Mouse (Mus musculus) right cerebral cortex, postnatal 10 days (tissue): ENCODE data around the gene Exoc3l4.
A peak's percentile ranks its signal among the peaks of the same experiment; 100 is the strongest.

ENCODE experiments used
- DNase-seq, 2 experiments: peaks; one replicate each; pipeline ENCODE4 v3.0.0; 2021; ENCODE audit warnings: low spot score in 2 of 2

Exoc3l4 gene

DNA sequence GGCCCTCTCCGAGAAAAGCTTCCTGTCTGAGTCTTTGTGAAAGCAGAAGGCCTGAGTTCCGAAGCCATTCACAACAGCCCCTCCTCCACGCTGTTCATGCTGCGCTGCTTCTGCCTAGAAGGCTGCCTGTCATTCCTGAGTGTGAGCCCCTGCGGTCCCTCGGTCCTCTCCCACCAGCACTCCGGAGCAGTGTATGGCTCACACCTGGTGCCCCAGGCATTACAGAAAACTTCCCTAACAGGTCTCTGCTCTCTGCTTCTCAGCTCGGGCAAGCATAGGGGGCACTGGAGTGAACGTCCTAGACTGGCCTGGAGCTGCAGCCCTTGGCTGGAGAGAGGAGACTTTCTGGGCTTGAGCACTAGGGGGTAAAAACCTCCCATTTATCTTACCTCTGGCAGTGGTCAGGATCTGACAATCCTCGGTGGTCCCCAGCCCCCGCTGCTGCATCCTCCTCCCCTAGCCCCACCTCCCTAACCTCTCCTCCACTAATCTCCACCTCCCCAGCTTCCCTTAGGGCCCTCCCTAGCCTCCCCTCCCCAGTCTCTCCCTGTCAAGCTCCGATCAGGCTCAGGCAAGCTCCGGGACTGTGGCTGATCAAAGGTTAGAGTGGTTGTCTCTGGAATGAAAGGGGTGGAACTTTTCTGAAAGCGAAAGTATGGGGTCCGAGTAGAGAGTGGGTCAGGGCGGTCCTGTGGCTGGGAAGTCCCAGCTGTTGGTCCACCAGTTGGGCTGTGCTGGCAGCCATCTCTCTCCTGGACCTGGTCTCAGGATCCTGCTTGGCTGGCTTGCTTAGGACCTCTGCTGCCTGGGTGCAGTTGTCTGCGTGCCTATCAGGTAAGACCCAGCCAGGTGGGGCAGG, at the start of gene Exoc3l4:
TSS of gene Exoc3l4 (plus strand) at position 97 of the 859 bp plus-strand sequence.
- no peak for DNase-seq

DNA sequence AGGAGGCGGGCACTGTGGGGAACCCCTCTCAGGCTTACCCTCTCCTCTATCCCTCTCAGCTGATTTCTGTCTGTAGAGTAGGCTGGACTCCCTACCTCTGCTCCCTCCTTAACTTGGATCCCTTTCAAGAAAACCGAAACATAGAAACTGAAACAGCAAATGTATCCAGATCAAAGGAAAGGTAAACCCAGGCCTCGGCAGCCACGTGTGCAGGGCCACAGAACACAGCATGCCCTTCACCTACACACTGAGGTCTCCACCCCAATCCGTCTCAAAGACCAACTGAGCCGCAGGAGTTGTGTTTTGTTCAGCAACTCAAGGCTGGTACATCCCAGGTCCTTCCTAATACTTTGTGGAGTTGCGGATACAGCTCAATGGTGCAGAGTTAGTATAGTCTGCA, 49.8 kb upstream of the Exoc3l4 start:
- no peak for DNase-seq

DNA sequence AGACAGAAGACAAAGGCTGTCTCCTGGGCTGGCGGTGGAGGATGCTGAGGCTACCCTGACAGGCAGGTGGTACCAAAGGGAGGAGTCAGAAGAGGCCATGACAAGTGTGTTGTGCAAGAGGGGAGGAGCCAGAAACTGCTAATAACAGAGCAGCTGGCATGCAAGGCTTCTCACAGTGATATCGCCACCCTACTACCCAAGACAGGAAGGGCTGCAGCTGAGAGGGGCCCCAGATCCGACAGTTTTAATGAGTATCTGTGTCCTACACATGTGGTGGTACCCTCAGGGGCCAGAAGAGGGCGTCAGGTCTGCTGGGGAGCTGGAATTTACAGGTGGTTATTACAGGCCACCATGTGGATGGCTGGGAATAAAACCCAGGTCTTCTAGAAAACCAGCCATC, 46.6 kb upstream of the Exoc3l4 start:
- DNase-seq, result no peak

DNA sequence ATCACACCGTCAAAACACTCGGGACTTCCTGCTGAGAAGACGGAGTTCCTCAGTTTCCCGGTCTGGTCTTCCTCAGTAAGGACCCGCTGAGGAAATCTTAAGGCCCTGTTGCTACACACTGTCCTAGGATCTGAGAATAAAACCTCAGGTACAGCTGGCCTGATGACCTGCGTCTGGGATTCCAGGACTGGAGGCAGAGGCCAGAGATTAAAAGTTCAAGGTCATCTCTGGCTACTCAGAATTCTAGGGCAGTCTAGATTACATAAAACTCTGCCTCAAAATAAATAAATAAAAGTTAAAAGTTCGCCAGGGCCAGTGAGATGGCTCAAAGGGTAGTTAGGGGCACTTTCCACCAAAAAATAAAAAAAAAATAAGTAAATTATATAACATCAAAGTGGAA, 44.9 kb upstream of the Exoc3l4 start:
- DNase-seq, result no peak

DNA sequence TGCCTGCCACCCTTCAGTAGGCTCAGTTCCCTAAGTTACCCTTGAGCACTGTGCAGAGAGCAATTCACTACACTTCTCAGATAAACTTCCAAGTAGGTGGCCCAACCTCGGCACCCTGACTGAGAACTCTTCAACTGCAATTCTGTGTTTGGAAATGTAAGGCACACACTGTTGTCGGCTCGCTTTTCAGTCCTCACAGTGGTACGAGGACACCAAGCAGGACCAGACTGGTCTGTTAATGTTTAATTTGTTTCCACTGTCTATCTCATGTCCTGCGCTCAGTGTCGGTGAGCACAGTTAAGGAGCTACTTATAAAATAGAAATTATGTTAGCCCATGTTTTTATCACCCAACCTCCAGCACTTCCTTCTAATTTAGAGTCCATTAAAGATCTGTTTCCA, 43.4 kb upstream of the Exoc3l4 start:
- DNase-seq, result no peak

DNA sequence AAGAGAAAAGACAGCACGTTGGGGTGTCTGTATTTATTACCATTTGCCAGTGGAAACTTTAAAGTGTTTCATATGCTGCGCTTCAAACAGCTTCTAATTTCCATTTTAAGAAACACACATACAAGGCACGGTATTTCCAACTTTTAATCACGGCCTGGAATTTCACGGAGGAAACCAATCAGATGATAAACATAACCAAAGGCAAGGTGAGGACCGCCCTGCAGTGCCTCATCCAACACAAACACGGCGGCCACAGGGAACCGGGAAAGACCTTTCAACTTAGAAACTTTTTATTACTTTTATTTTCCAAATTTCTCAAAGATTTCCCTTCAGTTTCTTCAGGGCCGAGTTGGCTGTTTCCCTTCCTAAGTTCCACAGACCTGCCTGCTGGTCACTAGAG, 42.1 kb upstream of the Exoc3l4 start:
- no peak for DNase-seq

DNA sequence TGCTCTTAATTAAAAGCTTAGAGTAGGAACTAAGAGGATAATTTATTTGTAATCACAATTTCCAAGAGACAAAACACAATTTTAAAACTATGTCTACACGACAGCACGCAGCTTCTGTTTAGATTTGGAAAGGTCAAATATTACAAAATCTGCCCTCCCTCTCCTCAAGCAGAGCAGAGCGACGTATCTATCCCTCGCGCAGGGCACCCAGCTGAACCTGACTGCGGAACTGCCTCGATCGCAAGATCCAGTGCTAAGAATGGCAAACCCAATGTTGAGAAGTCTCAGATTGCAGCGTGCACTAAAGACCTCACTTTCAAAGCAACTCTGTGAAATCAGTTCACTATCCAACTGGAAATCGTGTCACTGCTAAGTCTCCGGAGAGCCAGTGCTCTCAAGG, 41.3 kb upstream of the Exoc3l4 start:
- no peak for DNase-seq

DNA sequence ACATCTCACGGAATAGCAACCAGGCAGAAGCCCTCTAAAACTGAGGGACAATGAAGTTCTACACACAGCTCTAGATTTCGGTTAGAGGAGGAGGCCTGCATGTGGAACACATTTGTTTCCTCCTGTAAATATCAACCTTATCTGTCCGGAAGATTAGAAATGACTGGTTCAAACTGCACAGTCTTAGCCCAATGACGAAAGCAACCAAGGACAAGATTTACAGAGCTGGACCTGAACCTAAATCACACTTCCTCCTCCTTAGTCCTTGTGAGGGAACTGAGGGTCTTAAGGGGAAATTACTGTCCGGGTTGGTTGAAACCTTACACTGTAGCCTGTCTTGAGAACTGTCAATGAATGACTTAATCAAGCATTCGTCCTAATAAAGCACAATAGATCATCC, 40.8 kb upstream of the Exoc3l4 start:
- DNase-seq, result no peak

DNA sequence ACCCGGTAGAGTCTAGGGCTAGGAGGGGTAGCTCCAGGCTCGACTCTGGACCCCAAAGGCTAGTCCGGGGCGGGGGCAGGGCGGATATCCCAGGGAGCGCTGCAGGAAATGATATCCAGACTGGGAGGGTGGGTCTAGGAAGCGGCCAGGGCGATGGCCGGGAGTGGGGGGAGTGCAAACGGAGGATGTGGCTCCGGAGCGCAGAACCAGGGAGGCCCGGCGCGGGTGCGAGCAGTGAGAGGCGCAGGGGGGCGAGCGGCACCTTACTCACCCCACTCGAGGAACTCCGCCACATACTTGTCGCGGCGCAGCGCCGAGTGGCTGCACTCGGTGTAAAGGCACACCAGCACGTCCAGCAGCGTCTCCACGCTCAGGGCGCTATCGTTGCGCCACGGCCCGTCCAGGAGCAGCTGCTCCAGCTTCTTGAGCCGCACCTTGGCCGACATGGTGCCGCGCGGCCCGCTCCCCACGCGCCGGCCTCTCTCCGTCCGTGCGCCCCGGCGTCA, 39.9 kb upstream of the Exoc3l4 start:
- DNase-seq, result peak; percentile 65 to 70

DNA sequence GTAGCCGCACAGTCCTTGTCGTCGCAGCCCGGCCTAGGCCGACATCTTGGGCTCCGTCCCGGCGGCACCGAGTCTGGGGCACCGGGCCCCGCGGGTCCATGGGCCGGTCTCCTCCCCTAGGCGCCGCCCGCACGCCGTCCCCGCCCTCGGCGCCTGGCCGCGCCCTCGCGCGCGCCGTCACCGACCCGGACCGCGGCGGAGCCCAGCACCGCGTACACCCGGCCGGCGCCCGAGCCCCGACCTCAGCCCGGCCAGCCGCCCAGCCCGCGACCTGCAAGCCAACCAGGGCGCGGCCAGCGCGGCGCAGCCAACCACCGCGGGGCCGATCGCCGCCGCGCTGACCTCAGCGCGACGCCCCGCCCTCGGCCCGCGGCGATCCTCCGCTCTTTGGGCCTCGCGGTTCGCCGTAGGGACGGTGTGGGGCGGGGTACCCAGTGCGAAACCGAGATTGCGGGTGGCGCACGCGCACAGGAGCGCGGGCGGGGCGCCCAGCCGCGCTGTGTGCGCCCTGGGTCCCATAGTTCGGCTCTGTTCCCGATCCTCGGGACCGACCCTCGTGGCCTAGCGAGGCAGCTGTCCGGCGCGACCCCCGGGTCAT, 39.3 kb upstream of the Exoc3l4 start, which contains the start of gene Cdc42bpb:
TSS of gene Cdc42bpb (minus strand) at position 343 of the 598 bp plus-strand sequence.
- peak; percentile 96 for DNase-seq

DNA sequence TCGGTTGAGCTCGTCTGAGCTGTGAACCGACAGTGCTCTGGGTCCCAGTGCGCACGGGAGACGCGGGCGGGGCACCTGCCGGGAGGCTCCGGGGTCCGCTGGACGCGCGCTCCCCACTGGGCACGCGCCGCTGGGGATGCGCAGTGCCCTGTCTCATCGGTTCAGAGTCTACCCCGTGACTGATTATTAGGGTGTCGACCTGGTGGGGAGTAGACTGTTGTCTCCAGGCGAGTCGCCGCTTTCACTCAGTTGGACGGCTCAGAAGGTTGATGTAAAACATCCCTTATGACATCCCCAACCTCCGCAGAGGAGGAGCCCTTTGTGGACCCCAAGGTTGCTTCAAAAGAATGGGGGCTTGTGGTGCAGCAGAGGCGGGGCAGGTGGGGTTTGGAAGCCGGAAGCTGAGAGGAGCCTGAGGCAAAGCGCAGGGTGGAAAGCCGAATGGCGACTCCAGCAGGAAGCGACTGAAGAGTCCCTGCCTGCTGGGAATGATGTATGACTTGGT, 38.8 kb upstream of the Exoc3l4 start:
- peak in 1 of 2 experiments; percentile 56 for DNase-seq

DNA sequence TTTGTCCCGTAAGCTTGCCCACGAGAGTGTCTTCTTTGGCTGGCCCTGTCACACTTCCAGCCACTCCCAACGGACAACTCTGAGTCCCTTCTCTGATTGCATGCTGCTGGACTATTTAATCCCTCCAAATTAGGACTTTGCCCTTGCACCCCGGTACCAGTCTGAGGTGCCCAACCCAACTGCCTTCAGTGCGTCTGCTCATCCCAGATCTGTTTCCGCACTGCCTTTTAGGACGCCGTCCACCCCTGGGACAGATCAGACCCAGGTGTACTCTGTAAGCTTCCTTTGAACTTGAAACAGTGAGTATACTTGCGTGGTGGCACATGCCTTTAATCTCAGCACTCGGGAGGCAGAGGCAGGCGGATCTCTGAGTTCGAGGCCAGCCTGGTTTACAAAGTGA, 38.0 kb upstream of the Exoc3l4 start:
- no peak for DNase-seq

DNA sequence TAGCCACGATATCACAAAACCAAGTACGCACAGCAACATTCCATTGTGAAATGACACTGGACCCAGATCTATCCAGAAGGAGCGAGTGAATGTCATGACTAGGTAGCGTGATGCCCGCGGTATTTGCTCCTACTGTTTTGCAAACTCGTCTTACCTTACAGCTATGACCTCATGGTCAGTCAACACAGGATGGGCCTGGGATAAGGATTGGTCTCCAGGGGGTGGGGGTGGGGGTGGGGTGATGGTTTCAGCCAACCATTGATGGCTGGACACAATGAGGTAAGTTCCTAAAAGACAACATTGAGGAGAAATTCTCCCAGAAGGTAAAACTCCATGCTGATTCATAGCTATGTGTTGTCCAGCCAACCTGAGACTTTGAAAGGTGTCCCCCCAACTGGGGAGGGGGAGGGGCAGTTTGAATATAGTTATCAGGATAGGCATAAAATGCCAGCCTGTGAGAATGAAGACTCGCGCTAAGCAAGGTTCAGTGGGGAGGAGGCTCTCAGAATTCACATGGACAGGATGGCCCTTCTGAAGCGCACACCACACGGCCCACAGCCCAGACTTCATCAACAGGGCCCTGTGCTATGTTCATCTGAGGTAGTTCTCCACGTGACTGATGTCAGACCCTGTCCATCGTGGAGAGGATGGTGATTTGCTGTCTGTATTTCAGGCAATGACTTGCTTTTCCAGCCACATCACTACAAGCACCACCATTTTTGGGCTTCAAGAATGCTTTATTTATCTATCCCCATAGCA, 30.8 kb upstream of the Exoc3l4 start:
- DNase-seq, result no peak

DNA sequence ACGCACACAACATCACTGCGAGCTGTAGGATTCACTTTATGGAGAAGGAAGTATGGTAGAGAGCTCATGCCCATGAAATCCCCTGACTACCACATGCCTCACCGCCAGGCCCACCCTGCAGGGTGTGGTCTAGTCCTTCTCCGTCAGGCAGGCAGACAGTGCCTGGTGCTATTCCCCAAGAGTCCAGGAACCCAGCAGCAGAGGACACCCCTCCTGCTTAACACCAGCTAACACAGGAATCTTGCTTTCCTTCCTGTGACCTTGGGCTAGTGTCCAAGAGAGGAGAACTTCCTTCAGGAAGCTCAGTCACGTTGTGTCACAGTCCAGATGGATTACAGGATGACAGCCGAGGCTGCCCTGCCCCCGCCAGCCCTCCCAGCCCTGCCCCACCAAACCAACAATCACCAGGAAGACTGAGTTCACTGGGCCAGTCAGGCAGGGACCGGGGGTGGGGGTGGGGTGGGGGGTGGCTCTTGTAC, 30.1 kb upstream of the Exoc3l4 start:
- no peak for DNase-seq

DNA sequence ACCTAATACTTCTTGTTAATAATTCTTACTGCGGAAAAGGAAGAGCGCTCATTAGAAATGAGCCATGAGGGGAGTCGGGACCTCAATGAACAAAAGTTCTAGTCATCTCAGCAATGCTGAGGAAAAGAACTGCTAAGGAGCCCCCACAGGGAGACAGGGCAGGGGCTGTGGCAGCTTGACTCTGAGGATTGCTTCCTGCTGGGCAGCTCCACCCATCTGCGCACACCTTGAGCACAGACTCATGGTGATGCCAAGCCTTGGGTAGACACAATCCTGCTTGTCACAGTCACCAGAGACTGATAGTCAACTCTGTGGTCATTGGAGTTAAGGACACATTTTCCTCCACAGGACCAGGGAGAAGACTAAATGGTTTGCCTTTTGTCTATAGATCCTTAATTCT, 29.7 kb upstream of the Exoc3l4 start:
- DNase-seq, result no peak

DNA sequence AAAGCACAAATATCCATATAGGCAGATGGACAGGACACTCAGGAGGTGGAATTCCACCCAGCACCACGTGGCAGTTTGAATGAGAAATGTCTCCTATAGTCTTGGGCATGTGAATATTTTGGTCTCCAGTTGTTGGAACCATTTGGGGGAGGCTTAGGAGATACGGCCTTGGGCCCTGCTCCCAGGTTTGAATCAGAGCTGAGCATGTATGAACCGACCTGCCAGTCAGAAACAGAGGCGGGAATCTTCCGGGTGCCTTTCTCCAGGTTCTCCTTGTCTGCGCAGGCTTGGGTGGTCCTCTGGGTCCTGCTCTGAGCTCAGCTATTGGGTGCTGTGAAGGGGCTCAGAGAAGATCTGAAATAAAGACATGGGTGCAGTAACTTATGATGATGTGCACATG, 22.8 kb upstream of the Exoc3l4 start:
- DNase-seq, result no peak

DNA sequence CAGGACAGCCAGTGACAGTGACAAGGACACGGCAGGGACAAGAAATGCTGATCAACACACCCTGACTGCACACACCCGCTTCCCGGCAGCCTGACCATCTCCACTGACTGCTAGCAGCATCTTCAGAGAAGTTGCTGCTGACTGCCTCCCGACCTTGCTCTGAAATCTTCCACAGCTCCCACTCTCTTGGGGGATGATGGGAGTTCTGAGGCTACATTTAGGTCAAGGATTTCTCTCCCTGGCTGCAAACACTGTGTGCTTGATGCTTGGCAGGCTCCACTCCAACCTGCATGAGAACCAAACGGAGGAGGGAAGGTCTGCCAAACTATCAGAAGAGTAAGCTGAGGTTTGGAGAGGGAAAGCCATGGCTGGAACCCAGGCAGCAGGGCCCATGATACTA, 19.8 kb upstream of the Exoc3l4 start:
- no peak for DNase-seq

DNA sequence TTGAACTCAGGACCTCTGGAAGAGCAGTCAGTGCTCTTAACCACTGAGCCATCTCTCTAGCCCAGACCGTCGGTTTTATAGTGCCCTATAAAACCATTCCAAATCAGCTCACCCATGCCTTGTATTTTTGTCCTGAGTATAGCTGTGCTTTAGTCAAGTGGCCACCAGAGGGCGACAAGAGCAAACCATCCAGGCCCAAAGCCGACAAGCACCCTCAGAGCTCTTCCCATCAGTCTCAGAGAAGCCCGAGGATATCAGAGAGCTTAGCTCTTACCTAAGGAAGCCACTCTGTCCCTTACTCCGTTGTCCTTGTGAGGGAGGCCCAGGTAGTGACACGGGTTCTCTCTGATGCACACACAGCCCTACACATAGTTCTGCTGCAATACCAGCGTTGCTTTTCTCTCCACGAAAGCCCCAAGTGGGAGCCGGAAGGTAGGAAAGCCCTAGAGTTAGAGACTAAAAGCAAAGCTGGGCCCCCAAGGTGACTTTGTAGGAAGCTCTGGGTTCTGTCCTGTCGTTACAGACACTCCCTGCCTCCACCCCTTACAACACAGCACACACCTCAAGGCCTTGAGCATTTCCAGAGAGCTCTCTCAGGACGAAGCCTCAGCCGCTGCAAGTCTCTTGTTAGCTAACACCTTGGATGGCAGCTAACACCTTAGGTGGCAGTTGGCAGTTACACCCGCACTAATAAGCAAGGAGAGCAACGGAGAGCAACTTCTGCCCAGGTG, 15.2 kb upstream of the Exoc3l4 start:
- DNase-seq, result peak; percentile 81 to 85

DNA sequence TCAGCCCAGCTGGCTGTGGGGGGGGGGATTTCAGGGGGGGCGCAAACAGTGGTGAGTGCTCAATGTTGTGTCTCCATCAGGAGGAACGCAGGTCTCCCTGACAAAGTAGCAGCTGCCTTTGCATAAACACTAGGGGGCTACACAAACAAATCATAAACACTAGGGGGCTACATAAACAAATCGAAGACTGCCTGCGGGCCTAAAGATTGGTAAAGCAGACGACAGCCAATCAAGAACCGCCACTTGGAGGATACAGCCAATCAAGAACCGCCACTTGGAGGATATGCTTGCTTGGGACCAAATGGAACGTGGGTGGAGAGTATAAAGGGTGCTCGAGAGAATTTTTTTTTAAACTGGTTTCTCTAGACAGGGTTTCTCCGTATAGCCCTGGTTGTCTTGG, 11.9 kb upstream of the Exoc3l4 start:
- no peak for DNase-seq

DNA sequence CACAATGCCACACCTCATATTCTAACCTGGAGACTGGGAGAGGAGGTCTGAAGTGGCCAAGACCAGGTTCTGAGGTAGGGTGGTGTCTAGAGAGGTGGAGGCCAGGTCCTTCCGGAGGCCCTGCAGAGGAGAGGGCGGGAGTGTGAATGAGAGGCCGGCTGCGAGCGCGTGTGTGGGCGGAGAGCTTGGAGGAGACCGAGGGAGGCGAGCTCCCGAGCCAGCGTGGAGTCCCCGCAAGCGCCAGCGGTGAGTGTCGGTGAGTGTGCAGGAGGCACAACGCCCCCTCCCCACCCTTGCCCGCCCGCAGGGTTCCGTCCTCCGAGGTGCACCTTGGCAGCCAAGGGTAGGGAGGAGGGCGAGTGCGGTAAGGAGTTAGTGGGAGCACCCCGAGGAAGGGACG, 10.2 kb upstream of the Exoc3l4 start, which contains the start of gene Lbhd2:
TSS of gene Lbhd2 (plus strand) at position 188 of the 400 bp plus-strand sequence.
- no peak for DNase-seq

DNA sequence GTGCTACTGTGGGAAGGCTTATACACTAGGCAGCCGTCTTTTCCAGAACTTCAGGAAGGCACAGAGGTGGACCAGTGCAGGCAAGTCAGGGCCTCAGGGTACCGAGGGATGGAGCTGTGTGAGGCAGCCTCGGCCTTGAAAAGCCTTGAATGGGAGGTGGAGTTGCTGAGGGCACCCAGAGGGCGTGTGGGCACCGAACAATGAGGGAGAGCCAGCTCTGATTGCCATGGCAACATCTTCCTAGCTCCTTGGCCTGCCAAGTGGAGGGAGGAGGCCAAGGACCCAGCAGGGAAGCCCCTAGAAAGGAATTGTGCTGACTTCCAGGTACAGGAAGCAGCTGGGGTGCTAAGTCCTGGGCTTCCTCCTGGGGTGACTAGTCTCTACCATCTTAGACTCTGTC, 7.2 kb upstream of the Exoc3l4 start:
- peak; percentile 56 to 68 for DNase-seq
